Mouse (Mus musculus) cerebral cortex, adult 2 months (tissue): ENCODE measurements around the gene Aqp6.

Source experiments
- WGBS: fragments of 180-500 bp; shearing (Covaris S2); methylation state at CpG from one replicate; pipeline ENCODE4 v1.1.7; 2018; 5-methylcytosine and 5-hydroxymethylcytosine counted together

Gene Aqp6

DNA sequence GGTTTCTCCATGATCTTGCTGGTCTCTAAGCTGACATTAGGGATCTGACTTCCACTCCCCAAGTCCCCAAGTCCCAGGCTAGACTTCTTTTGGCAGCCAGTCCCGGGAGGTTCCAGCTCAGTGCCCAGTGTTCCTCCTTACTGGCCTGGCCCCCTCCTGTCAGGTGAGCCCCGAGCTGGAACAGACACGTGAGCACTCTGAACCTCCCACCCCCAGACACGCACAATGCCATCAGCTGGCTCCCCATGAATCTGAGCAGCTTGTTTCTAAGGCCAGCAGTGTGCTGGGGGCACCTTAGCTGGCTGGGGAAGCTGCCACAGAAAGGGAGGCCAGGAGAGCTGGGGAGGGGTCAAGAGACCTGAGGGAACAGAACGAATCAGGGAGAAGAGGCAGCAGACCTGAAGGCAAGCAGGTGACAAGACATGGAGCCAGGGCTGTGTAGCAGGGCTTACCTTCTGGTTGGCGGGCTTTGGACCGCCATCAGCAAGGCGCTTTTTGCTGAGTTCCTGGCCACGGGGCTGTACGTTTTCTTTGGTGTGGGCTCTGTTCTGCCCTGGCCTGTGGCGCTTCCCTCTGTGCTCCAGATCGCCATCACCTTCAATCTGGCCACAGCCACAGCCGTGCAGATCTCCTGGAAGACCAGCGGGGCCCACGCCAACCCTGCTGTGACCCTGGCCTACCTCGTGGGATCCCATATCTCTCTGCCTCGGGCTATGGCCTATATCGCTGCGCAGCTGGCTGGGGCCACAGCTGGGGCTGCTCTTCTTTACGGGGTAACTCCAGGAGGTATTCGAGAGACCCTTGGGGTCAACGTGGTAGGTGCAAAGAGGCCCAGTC, at the start of gene Aqp6:
Gene Aqp6, plus strand, starts transcription at position 415 of the 837 bp plus-strand sequence.
- WGBS: 83% methylated on average over 22 of the region's 22 CpGs

DNA sequence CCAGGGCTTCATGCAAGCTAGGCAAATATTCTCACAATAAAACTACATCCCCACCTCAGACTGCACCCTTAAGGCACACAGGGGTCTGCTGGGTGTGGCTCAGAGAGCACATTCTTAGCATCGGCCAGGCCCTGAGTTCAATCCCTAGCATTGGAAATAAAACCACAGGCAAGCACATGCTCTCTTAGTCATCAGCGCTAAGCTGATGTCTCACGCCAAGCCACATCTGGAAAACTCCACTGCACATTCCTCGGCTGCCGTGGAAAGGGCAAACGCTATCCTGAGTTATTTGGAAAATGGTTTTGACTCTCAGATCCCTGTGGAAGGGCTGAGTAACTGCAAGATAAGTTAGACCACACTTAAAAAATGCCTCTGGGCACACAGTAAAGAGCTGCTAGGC, 47.4 kb upstream of the Aqp6 start:
- WGBS: 79% methylated on average over 6 of the region's 6 CpGs

DNA sequence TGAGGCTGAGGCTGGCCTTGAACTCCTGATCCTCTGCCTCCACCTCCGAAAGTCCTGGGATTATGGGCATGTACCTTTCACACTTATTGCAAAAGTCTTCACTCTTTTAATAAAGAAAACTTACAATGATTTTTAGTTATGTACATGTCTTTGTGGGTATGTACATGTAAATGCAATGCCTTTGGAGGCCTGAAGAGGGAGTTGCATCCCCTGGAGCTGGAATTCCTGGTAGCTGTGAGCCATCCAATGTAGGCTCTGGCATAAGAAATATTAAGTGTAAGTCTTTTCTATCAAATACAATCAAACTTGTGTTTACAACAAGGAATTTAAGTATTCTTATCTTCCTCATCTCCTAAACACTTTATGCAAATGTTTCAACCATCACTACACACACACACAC, 42.3 kb upstream of the Aqp6 start:
- 92% methylated on average over 1 of the region's 1 CpGs for WGBS

DNA sequence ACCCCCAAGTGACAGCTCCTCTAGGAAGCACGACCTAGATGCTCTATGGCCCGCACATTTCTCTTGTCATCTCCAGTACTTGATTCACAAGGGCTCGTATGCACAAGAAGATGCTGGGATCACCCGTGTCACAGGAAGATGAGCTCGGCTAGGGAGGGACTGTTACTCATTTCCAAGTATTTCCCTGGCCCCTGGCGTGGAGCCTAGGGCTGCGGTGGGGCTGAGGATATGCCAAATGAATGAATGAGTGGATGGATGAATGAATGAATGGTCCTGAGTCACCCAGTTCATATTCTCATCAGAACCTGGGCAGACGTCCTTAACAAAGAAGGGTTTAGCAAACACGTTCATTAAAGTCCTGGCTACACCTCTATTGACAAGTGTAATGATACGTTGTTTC, 41.0 kb upstream of the Aqp6 start:
- 73% methylated on average over 10 of the region's 10 CpGs for WGBS

DNA sequence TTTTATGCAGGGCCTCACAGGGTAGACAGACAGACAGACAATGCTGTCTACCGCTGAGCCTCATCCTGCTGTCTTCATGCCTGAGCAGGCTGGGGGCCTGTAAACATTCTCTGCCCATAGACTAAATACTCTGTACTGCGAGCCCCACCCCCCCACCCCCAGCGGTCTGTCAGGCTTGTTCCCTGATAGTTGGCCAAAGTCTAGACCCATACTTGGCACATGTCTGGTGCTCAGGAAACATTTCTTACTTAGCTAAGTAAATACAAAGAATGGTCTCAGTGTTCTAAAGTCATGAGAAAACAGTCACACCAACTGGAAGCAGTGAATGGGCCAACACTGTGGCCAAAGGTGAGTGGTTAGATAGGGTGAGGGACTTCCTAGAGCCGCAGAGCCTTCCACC, 33.8 kb upstream of the Aqp6 start:
- 64% methylated on average over 4 of the region's 4 CpGs for WGBS

DNA sequence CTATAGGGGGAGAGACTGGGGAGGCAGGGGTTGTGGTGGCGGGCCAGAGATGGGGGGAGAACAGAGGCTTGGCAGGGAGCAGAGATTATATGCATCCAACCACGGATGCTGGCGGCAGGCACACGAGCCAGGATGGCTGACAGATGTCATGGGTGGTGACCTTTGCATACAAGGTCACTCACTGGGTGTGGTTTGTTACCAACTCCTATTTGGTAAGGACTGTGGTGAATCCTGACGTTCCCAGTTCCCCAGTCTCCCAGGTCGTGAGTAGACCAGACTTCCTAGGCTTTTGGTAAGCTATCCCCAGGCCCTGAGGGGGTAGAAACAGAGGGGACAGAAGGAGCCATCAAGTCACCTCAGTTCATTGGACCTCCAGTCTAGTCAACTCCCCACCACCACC, 32.5 kb upstream of the Aqp6 start:
- 78% methylated on average over 6 of the region's 6 CpGs for WGBS

DNA sequence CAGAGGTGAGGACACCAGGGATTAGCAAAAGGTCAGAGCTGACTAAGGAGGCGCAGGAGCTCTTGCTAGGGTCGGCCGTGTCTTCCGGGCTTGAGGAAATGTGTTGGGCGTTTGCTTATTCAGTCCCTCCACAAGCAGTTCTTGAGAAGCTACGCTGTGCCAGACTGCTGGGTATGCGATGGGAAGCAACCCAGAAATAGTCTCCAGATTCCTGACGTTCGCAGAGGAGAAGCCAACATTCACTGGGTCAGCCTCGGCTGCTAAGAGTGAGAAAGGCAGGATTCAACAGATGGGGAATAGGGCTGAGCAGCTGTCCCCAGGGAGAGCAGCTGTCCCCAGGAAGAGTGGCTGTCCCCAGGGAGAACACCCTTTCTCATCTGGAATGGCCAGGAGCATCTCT, 32.1 kb upstream of the Aqp6 start:
- WGBS: 32% methylated on average over 10 of the region's 10 CpGs

DNA sequence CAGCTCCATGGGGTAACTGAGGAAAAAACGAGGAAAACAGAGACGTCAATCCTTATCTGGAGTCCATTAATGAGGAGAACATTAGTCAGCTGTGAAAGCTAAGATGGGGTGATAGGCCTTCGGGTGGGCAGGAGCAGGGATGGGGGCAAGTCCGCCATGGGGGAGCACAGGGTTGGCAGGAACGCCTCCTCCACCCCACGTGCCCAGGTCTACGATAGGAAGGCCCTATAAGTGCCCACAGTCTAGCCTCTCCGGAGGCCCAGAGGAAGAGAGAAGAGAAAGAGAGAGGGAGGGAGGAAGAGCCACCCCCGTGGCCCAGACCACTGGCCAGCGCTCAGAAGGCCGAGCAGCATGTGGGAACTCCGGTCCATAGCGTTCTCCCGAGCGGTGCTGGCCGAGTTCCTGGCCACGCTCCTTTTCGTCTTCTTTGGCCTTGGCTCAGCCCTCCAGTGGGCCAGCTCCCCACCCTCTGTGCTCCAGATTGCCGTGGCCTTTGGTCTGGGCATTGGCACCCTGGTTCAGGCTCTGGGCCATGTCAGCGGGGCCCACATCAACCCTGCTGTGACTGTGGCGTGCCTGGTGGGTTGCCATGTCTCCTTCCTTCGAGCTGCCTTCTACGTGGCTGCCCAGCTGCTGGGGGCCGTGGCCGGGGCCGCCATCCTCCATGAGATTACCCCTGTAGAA, 22.3 kb upstream of the Aqp6 start, which contains the start of gene Aqp2:
Gene Aqp2, plus strand, starts transcription at position 254 of the 684 bp plus-strand sequence.
- WGBS: 78% methylated on average over 26 of the region's 26 CpGs

DNA sequence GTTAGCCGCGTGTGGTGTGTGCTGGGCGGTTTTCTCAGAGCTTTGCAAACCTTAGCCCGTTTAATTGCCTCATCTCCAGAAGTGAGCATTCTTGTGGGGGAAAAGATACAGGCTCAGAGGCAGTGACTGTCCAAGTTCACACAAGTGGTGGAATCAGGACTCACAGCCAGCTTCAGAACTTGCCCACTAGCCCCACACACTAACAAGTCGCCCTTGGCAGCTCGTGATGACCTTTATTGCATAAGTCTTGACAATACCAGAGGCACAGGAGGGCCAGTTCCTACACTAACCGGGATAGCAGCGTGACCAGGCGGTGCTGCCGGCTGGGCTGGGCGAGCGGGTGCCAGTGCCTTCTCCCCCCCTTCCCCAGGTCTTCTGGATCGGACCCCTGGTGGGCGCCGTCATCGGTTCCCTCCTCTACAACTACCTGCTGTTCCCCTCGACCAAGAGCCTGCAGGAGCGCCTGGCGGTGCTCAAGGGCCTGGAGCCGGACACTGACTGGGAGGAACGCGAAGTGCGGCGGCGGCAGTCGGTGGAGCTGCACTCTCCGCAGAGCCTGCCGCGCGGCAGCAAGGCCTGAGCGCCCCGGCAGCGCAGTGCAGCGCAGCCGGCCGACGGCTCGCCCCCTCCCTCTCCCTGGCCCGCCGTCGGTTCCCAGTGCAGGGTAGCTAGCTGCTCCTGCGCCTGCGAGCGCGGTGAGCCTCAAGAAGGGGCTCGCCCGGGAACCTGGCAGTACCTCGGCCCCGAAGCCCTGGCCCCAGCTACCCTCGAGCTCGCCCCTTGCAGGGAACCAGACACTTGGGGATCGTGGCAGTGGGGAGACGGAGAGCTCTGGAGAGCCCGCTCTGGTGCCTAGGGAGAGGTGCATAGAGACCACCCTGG, 17.5 kb upstream of the Aqp6 start:
- 7% methylated on average over 54 of the region's 54 CpGs for WGBS

DNA sequence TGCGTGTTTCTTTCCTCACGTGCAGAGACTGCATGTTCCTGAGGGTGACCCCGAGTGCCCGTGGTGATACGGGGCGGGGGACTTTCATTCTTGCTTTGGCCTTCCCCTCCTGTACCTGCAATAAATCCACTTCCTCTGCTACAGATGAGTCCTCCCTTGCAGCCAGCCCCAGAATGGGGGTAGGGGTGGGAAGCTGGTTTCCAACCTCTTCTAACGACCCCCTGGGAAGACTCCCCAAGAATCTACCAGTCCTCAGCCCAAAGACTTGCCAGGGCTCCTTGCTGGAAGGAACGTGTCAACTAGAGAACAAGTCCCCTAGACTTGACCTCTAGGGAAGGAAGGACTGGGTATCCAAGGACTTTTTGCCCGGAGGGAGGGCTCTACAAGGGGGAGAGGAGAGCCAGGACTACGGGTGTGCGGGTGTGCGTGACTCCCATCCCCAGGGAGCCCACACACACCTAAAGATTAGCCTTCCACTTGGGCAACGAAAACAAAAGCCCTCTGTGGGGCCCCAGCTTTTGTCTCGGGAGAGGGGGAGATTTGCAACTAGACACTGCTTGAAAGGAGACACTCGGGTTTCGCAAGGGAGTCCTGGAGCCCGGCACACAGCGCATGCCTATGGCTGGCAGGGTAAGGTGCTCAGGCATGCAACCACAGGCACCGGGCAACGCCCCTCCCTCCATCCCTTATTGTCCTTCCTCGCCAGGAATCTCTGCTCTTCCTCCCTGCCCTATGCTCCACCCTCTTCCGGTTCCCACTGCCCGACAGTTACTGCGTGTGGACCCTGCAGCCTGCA, 16.6 kb upstream of the Aqp6 start:
- 29% methylated on average over 24 of the region's 24 CpGs for WGBS

DNA sequence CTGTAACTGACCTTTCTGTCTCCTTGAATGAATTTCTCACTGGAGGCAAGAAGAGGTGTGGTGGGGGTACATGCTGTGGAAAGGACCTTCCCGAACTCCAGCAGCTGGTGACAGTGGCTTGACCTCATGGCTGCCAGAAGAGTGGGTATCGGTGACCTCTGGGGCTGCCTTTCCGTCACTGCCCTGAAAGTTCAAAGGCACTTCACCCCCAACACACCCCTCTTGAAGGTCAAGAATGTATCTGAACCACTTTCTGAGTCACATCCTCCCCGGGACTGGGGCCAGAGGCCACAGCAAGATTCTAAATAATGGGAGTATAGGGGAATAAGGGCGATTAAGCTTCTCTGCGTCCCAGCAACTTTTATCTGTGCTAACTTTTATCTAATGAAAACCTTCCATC, 15.5 kb upstream of the Aqp6 start:
- WGBS: 87% methylated on average over 6 of the region's 6 CpGs

DNA sequence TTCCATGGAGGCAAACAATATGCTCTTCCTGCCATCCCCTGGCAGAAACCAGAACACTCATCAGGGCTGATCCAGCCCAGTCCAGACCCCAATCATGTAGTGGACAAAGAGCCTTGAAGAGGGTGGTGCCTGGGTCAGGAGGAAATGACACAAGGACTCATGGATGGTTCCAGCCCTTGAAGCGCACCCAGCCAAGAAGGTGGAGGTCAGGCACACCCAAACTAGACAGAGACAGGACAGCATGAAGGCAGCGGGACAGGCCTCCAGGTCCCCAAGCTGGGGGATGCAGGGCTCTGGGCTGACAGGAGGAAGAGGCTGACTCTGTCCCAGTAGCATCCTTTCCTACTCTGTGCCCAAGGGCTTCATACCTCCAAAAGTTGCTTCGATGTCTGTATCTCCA, 14.7 kb upstream of the Aqp6 start:
- 97% methylated on average over 3 of the region's 3 CpGs for WGBS

DNA sequence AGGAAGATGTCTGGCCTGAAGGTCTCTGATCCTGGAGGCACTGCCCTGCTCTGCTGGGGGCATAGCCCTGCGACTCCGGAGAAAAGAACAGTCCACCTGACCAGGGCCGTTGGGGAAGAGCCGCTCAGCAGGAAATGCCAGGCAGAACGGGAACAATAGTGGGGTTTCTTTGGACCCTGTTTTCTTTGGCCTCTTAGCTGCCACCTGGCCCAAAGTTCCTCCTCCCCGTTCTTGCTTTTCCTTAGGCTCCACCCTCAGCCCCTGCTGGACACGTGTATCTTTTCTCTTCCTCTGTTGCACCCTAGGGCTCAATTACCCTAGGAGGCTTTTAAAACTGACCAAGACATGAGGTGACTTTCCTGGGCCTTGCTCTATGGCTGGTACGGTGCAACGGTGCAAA, 12.0 kb upstream of the Aqp6 start:
- 57% methylated on average over 9 of the region's 9 CpGs for WGBS

DNA sequence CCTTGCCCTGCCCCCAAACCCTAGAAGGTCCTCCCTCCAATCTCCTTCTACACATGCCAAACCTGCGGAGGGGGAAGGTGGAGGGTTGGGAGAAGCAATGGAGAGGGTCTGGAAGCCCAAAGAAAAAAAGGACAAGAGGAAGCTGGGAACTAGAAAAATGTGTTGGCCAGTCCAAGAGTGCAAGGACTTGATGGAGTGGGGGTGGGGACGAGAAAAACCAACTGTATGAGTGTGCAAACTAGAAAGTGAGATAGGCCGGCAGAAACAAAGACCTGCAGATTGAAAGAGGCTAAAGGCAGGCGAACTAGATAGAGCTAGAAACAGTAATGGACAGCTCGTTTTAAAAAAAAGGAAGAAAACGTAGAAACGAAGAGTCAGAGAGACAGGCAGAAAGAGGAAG, 11.5 kb upstream of the Aqp6 start:
- 51% methylated on average over 7 of the region's 7 CpGs for WGBS

DNA sequence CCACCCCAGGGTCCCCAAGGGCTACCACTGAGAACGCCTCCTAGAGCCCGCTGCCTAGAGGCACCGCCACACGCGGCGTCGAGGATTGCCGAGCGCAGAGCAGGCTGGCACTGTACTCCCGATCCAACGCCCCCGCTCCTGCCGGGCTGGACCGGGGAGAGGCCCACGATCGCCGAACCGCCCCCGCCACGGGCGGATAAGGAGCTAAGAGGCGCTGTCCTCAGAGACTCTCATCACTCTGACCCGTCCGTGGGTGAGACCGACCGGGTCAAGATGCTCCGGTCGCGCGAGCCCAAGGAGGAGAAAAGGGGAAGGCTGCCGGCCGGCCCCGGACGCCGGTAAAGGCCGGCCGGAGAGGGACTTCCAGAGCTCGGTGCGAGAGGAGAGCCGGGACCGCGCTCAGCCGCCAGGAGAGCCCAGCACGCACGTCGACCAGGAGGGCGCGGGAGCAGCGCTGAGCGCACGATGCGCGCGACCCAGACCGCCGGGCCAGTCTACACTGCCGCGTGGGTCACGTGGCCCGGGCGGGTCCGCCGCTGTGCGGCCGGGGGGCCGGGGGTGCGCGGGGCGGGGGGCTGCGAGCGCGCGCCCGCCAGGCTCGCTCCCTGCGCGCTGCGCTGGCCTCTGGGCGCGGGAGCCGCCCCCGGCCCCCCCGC, 10.6 kb upstream of the Aqp6 start, which contains the start of gene Aqp5:
Gene Aqp5, plus strand, starts transcription at position 354 of the 656 bp plus-strand sequence.
- 3% methylated on average over 68 of the region's 83 CpGs for WGBS

DNA sequence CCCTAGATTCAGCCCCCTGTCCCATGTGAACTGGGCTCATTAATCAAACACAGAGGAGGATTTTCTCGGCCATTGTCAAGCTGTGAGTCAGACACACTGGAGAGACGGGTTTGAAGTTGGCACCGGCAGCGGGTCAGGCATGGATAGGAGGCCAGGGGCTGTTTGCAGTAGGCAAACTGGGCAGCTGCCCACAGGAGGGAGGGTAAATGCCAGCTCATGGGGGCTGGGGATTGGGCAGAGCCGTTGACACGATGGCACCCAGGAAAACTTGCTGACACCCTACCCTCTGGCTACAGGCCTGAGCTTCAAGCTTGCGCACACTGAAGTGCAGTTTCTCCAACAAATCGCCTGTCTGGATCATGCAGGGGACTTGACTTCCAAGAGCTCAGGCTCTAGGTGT, 9.0 kb upstream of the Aqp6 start:
- WGBS: 71% methylated on average over 8 of the region's 8 CpGs

DNA sequence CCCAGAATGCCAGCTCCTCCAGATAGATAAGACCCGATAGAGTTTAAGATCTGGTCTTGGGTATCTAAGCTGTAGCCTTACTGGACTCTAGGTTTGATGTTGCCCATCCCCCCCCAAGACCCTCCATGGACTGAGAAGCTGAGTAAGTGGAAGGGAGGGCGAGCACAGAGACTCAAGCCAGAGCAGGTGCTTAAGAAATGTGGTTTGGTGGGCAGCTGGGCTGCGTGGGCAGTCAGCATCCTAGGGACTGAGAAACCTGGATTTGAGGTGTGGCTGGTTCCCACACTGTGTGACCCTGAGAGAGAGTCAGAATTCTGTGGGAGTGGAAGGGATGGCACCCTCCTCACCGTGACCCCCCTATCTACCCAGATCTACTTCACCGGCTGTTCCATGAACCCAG, 8.3 kb upstream of the Aqp6 start:
- 90% methylated on average over 5 of the region's 5 CpGs for WGBS

DNA sequence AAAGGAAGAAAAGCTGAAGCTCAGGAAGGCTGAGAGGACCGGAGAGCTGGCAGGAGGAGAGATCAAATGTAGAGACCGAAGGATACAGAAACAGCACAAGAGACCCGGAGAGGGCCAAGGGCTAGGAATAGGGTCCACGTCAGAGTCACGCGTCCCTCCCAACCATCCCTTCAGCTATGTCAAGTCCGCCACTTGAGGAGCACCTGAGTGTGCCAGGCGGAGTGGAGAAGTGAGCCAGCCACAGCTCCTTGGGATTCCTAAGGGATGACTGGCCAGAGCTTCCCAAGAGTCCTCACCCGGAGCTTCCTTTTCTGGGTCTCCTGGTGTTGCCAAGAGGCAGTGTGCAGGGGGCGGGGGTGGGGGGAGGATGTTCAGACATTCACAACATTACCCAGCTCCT, 6.2 kb upstream of the Aqp6 start:
- 80% methylated on average over 10 of the region's 10 CpGs for WGBS

DNA sequence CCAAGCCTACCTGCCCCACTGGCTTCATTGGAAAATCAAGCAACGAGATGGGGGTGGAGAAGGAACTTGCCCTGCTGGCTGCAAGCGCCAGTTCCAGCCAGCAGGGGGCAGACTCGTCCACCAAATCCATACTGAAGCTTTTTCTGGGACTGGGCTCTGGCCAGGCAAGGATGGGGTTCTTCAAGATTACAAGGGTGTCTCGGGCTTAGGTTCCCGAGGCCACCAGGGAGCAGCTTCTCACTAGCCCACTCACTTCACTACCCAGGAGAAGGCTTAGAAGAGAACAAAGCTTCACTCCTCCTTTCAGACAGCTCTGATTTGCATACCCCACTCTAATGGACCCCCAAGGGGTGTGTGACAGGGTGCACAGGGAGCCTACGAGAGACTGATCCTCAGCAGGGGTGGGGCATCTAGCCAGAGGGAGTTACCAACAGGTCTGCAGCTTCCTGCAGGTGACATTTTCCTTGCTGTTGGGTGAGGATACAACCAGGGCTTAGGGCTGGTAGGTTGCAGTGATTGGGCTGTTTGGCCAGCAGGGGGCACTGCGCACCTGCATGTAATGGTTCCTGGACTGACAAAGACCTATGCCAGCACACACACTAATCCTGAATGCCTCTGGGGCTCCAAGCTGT, 5.0 kb upstream of the Aqp6 start:
- 0% methylated on average over 7 of the region's 7 CpGs for WGBS

DNA sequence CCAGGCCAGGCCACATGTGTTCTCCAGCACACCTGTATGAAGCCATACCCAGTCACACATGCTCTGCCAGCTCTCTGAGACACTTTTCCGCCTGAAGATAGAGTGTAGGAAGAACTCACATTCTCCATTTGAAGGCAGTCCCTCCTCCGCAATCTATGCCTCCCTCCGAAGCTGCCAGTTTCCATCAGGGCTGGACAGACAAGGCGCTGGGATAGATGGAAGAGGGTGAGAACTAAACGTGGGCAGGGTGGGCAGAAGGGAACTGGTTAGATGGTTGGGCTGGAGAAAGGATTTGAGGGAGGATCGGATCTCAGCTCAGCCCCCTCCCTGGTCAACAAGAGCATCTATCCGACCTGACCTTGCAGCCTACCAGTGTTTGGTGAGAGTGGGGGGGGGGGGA, 4.4 kb upstream of the Aqp6 start:
- WGBS: 46% methylated on average over 7 of the region's 7 CpGs
